Mouse (Mus musculus) lung, postnatal 25 days (tissue): ENCODE results near the gene Sit1.
"Not testable (repeated sequence)": the region's sequence is repeated elsewhere in the genome, so short reads cannot be mapped to it uniquely, and the experiment has no call there.

ENCODE experiments used
- DNase-seq: peaks from one replicate; pipeline ENCODE4 v3.0.0; 2022; ENCODE audit warnings: low spot score

Sit1 gene

GRCm38 (mm10) chr4:43499407-43500333 lies 16.1 kb upstream of the Sit1 start, which contains the start of gene Arhgef39:
Gene Arhgef39, minus strand, starts transcription at chr4:43499695.
- peak; percentile 80 for DNase-seq

- DNase-seq: no peak
These were observed 15.4 kb upstream of the Sit1 start for GRCm38 (mm10) chr4:43498983-43499382.

- no peak for DNase-seq
These were observed 14.4 kb upstream of the Sit1 start for GRCm38 (mm10) chr4:43497946-43498345.

GRCm38 (mm10) chr4:43497405-43497804 lies 13.9 kb upstream of the Sit1 start:
- DNase-seq: no peak

- no peak for DNase-seq
These were observed 13.1 kb upstream of the Sit1 start for GRCm38 (mm10) chr4:43496587-43496986.

- DNase-seq: no peak
These were observed 10.3 kb upstream of the Sit1 start for GRCm38 (mm10) chr4:43493846-43494240.

- peak; percentile 94 for DNase-seq
These were observed 9.8 kb upstream of the Sit1 start for GRCm38 (mm10) chr4:43493186-43493845.

GRCm38 (mm10) chr4:43492821-43493185 lies 9.3 kb upstream of the Sit1 start, which contains the start of gene Ccdc107:
Gene Ccdc107, plus strand, starts transcription at chr4:43492900.
- DNase-seq: peak; percentile 95

- DNase-seq: no peak
These were observed 8.7 kb upstream of the Sit1 start for GRCm38 (mm10) chr4:43492101-43492820.

- DNase-seq: peak; percentile 79
These were observed 7.3 kb upstream of the Sit1 start for GRCm38 (mm10) chr4:43490801-43491200.

- DNase-seq: no peak
These were observed 6.1 kb upstream of the Sit1 start for GRCm38 (mm10) chr4:43489611-43490010.

GRCm38 (mm10) chr4:43485666-43486065 lies 2.1 kb upstream of the Sit1 start:
- not testable (repeated sequence) for DNase-seq

- DNase-seq: no peak
These were observed 943 bp downstream of the Sit1 start for GRCm38 (mm10) chr4:43482591-43482990.

- DNase-seq: no peak
These were observed 1.6 kb downstream of the Sit1 start for GRCm38 (mm10) chr4:43481894-43482456.

- DNase-seq: no peak
These were observed 2.5 kb downstream of the Sit1 start for GRCm38 (mm10) chr4:43480985-43481384.

- DNase-seq: peak; percentile 73
These were observed 4.4 kb downstream of the Sit1 start for GRCm38 (mm10) chr4:43478906-43479832.

GRCm38 (mm10) chr4:43478534-43478858 lies 5.0 kb downstream of the Sit1 start:
- no peak for DNase-seq

- DNase-seq: peak; percentile 93
These were observed 5.5 kb downstream of the Sit1 start for GRCm38 (mm10) chr4:43477857-43478533.

- no peak for DNase-seq
These were observed 6.9 kb downstream of the Sit1 start for GRCm38 (mm10) chr4:43476604-43477003.

- no peak for DNase-seq
These were observed 9.9 kb downstream of the Sit1 start for GRCm38 (mm10) chr4:43473636-43474035.

- DNase-seq: no peak
These were observed 13.2 kb downstream of the Sit1 start for GRCm38 (mm10) chr4:43470301-43470700.
